In genomic region chr12:25099313-25099562, GRCm38 (mm10) we compare ENCODE assay signal across 8 mouse cellular contexts. TPM values are rescaled to one million over a fixed set of nuclear protein-coding genes. Genes with fewer than 3 reads are reported as not detected.
DNase-seq lines count a peak whose midpoint lies in the region; ATAC-seq and TF ChIP-seq lines count a peak whose summit lies in the region.

No protein-coding gene starts in this region.

- peak overlapping the region; percentile 77; the same call in 1 of the 2 replicates for H3K9ac ChIP-seq in ES-Bruce4 (ENCODE audit: low read depth, poor library complexity, severe bottlenecking)
- peak overlapping the region; percentile 77 for H3K9ac ChIP-seq in embryonic facial prominence, embryonic 14.5 days (ENCODE audit: low read depth, low read length)

- TF ChIP-seq EP300 in ES-Bruce4 (IDR thresholded peaks at IDR 0.05; ENCODE audit: insufficient read depth, low read depth, low read length), result 0 out of 2 replicates have a peak, but pooled peaks have one; percentile 28

- ATAC-seq in embryonic facial prominence, embryonic 14.5 days (ENCODE audit: low read depth), result peak; percentile 19

- H3K4me2 ChIP-seq in embryonic facial prominence, embryonic 14.5 days (ENCODE audit: low read depth, low read length), result peak overlapping the region; percentile 96

- peak overlapping the region; percentile 54 for H3K27ac ChIP-seq in ES-Bruce4 (ENCODE audit: insufficient read depth, low read length)
- H3K27ac ChIP-seq in embryonic facial prominence, embryonic 14.5 days (replicated peaks; ENCODE audit: low read depth, low read length), result peak overlapping the region; percentile 99
- H3K27ac ChIP-seq in limb, embryonic 10.5 days, result peak overlapping the region; percentile 99
- H3K27ac ChIP-seq in midbrain, embryonic 10.5 days (replicated peaks), result peak overlapping the region; percentile 97

- H3K4me3 ChIP-seq in ES-Bruce4 (ENCODE audit: low read depth, low read length), result peak overlapping the region; percentile 59
- peak overlapping the region; percentile 85 for H3K4me3 ChIP-seq in embryonic facial prominence, embryonic 14.5 days (ENCODE audit: low read depth, low read length)
- peak overlapping the region; percentile 79 for H3K4me3 ChIP-seq in limb, embryonic 10.5 days
- peak overlapping the region; percentile 83 for H3K4me3 ChIP-seq in midbrain, embryonic 10.5 days

- peaks cover 8% of the 10 kb centered on the region for H3K27me3 ChIP-seq in ES-Bruce4 (ENCODE audit: control insufficient read depth, insufficient read depth, low read length, poor library complexity, severe bottlenecking)
- no peaks in the 10 kb centered on the region for H3K27me3 ChIP-seq in embryonic facial prominence, embryonic 14.5 days (replicated peaks; ENCODE audit: control insufficient read depth, insufficient read depth, low read length)
- no peaks in the 10 kb centered on the region for H3K27me3 ChIP-seq in limb, embryonic 10.5 days (ENCODE audit: low read depth, poor library complexity, severe bottlenecking)
- H3K27me3 ChIP-seq in midbrain, embryonic 10.5 days (ENCODE audit: low read depth, poor library complexity, severe bottlenecking), result peaks cover 4% of the 10 kb centered on the region; the same call in 1 of the 2 replicates

- TF ChIP-seq POLR2A in ES-Bruce4 (IDR thresholded peaks at IDR 0.05; ENCODE audit: insufficient read depth, low read length), result no peak

- DNase-seq in adrenal gland, adult 2 months, result peak; percentile 74
- DNase-seq in adrenal gland, postnatal 4 days (ENCODE audit: low spot score in 2 of 2), result no peak
- DNase-seq in embryonic facial prominence, embryonic 14.5 days (ENCODE audit: low spot score), result peak; percentile 88
- DNase-seq in heart, postnatal 4 days, result peak; percentile 70
- DNase-seq in limb, embryonic 10.5 days (ENCODE audit: low spot score), result peak; percentile 87
- peak; percentile 89 for DNase-seq in midbrain, embryonic 10.5 days (ENCODE audit: low spot score)
- DNase-seq in testis, postnatal 14 days (ENCODE audit: low spot score), result peak; percentile 46

- no peak for TF ChIP-seq CTCF in ES-Bruce4 (IDR thresholded peaks at IDR 0.05; ENCODE audit: low read depth, low read length)

- no peaks in the 10 kb centered on the region for H3K36me3 ChIP-seq in ES-Bruce4 (ENCODE audit: control insufficient read depth, insufficient read depth, low read length, poor library complexity, severe bottlenecking)
- no peaks in the 10 kb centered on the region for H3K36me3 ChIP-seq in embryonic facial prominence, embryonic 14.5 days (ENCODE audit: control insufficient read depth, insufficient read depth, low read length)
- H3K36me3 ChIP-seq in limb, embryonic 10.5 days, result no peaks in the 10 kb centered on the region
- H3K36me3 ChIP-seq in midbrain, embryonic 10.5 days, result peaks cover under 1% of the 10 kb centered on the region; the same call in 1 of the 2 replicates

- no peaks in the 10 kb centered on the region for H3K9me3 ChIP-seq in ES-Bruce4 (replicated peaks; ENCODE audit: control insufficient read depth, insufficient read depth, low read length, poor library complexity, severe bottlenecking)
- no peaks in the 10 kb centered on the region for H3K9me3 ChIP-seq in embryonic facial prominence, embryonic 14.5 days (ENCODE audit: control insufficient read depth, low read length)
- H3K9me3 ChIP-seq in limb, embryonic 10.5 days (replicated peaks), result no peaks in the 10 kb centered on the region
- no peaks in the 10 kb centered on the region for H3K9me3 ChIP-seq in midbrain, embryonic 10.5 days (replicated peaks)

- peaks cover 3% of the 10 kb centered on the region for H3K4me1 ChIP-seq in ES-Bruce4 (ENCODE audit: control insufficient read depth, insufficient read depth, low read length)
- peaks cover 22% of the 10 kb centered on the region for H3K4me1 ChIP-seq in embryonic facial prominence, embryonic 14.5 days (ENCODE audit: control insufficient read depth, insufficient read depth, low read length)
- peaks cover 58% of the 10 kb centered on the region for H3K4me1 ChIP-seq in limb, embryonic 10.5 days
- peaks cover 62% of the 10 kb centered on the region for H3K4me1 ChIP-seq in midbrain, embryonic 10.5 days

- 2% methylated on average over 9 of the region's 9 CpGs for WGBS in embryonic facial prominence, embryonic 14.5 days
- 1% methylated on average over 9 of the region's 9 CpGs for WGBS in limb, embryonic 10.5 days
- 0% methylated on average over 9 of the region's 9 CpGs for WGBS in midbrain, embryonic 10.5 days

RNA-seq across cellular contexts. Expression of gene Id2, which starts 2.3 kb away (rescaled TPM):
- 100 to 1,000 TPM; 314 to 605 TPM for total RNA-seq in adrenal gland, adult 2 months (2021)
- polyA plus RNA-seq in adrenal gland, adult 2 months (2012; rRNA removed), result 408 and 447 TPM in 2 replicates
- total RNA-seq in adrenal gland, postnatal 4 days (2021), result 100 to 1,000 TPM; 463 to 511 TPM
- polyA plus RNA-seq in ES-Bruce4 (2011; ENCODE audit: insufficient read depth, insufficient read length, low read depth, missing spikeins), result 66.7 and 67.0 TPM in 2 replicates
- polyA plus RNA-seq in embryonic facial prominence, embryonic 14.5 days (2014; fragmentation: Nextera tagmentation; extraction: Ambion mirVana), result 301 and 307 TPM in 2 replicates
- 10 to 100 TPM; 35.5 to 38.2 TPM for total RNA-seq in heart, postnatal 4 days (2021)
- polyA plus RNA-seq in limb, embryonic 10.5 days (2016; fragmentation: Nextera tagmentation; extraction: Ambion mirVana), result 273 and 313 TPM in 2 replicates
- polyA plus RNA-seq in midbrain, embryonic 10.5 days (2016; fragmentation: Nextera tagmentation; extraction: Ambion mirVana), result 303 and 332 TPM in 2 replicates

Comparison
In these comparisons a context has a peak if more than half of its experiments do, and no peak if none do; other contexts are left out.
1. DNase-seq: peak in adrenal gland, adult 2 months (single experiment), embryonic facial prominence, embryonic 14.5 days (single experiment), heart, postnatal 4 days (single experiment), limb, embryonic 10.5 days (single experiment), midbrain, embryonic 10.5 days (single experiment) and testis, postnatal 14 days (single experiment); none in adrenal gland, postnatal 4 days (0 of 2).
2. Peak in every context shown above with its lines, with median percentiles within 50 percentile points of each other: H3K27ac ChIP-seq and H3K4me3 ChIP-seq.